Mouse (Mus musculus): ENCODE measurements at regions not wholly inside any gene's neighbourhood (a gene's known extent, or its start where the extent isn't known, plus 50 kb on each side); places are given as distances from the start of the nearest gene placed in this dataset.

DNA sequence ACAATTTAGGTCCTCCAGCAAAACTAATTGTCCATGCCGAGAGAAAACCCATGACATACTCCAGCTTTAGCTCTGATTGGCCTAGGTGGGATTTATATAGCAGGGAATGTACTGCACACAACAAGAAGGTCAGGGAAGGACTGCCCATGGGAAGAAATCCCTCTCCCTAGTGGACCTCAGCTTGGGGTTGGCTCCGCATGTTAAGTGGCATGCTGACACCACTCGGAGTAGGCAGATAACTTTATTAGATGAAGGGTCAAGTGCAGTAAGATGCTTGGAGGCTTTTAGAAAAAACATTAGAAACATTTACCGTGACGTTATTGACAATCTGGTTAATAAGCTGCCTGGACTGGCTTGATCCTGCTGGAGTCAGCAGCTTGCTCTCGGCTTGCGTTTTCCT, 199.2 kb upstream of the Tenm4 start:
- Histone ChIP-seq H3K9me3 (replicated peaks; ENCODE audit: insufficient read depth, low read length) (no peaks in the 10 kb centered on the region), H3K4me1 (ENCODE audit: control insufficient read depth in 1 of 2, insufficient read depth in 2 of 2, low read length in 2 of 2) (no peaks in the 10 kb centered on the region), H3K36me3 (ENCODE audit: control insufficient read depth in 1 of 2, insufficient read depth in 2 of 2, low read length in 2 of 2) (no peaks in the 10 kb centered on the region), H3K27ac (ENCODE audit: control insufficient read depth, low read depth, low read length) (no peak overlapping the region), H3K4me3 (ENCODE audit: control insufficient read depth in 1 of 2, insufficient read depth in 1 of 2, low read depth in 2 of 2, low read length in 2 of 2) (no peak overlapping the region), H3K27me3 (ENCODE audit: control insufficient read depth in 1 of 2, insufficient read depth in 2 of 2, low read length in 2 of 2) (no peaks in the 10 kb centered on the region), H3K9ac (ENCODE audit: control insufficient read depth, low read depth, low read length, poor library complexity, severe bottlenecking) (no peak overlapping the region), H3K79me2 (ENCODE audit: control insufficient read depth, insufficient read depth, low read length, poor library complexity) (no peaks in the 10 kb centered on the region)
- no peak for DNase-seq (ENCODE audit: low read depth, low spot score)
- no peak for TF ChIP-seq ETS1 (IDR thresholded peaks at IDR 0.05; ENCODE audit: low read depth, low read length)
- TF ChIP-seq JUND (IDR thresholded peaks at IDR 0.05; ENCODE audit: low read depth, low read length): no peak
- TF ChIP-seq MXI1 (IDR thresholded peaks at IDR 0.05; ENCODE audit: low read depth, low read length): no peak
- no peak for TF ChIP-seq USF1 (IDR thresholded peaks at IDR 0.05; ENCODE audit: low read depth, low read length)
- TF ChIP-seq ZNF384 (IDR thresholded peaks at IDR 0.05; ENCODE audit: low read depth, low read length): no peak
- no peak for TF ChIP-seq MEF2A (IDR thresholded peaks at IDR 0.05; ENCODE audit: extremely low read depth, insufficient replicate concordance, low read depth, low read length, poor library complexity, severe bottlenecking)
- no peak for TF ChIP-seq GABPA (IDR thresholded peaks at IDR 0.05; ENCODE audit: low read depth, low read length)

DNA sequence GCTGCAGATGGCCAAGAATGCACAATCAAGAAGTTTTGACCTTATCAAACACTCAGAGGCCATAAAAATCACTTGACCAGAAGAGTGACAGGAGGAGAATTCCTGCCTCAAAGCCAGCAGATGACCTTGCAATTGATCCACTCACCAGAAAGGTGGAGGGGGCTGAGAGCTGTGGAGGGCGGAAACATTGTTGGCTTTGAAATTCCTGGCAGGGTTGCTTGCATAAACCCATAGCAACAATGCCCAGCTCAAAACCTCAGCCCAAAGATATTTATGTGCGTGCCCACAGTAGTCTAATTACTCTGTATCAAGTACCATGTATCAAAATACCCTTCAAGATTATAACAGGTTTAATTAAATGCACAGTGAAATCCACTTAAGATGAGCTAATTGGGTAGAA, 197.0 kb upstream of the Tenm4 start:
- no peaks in the 10 kb centered on the region for H3K36me3 ChIP-seq (ENCODE audit: control insufficient read depth in 1 of 2, insufficient read depth in 2 of 2, low read length in 2 of 2)
- H3K9ac ChIP-seq (ENCODE audit: control insufficient read depth, low read depth, low read length, poor library complexity, severe bottlenecking): no peak overlapping the region
- no peaks in the 10 kb centered on the region for H3K9me3 ChIP-seq (replicated peaks; ENCODE audit: insufficient read depth, low read length)
- TF ChIP-seq TAL1 (IDR thresholded peaks at IDR 0.05; ENCODE audit: low read length) (no peak), HCFC1 (IDR thresholded peaks at IDR 0.05; ENCODE audit: low read depth, low read length) (no peak), MYC (IDR thresholded peaks at IDR 0.05; ENCODE audit: low read depth, low read length) (no peak), MYB (IDR thresholded peaks at IDR 0.05; ENCODE audit: low read depth, low read length) (no peak), CHD1 (IDR thresholded peaks at IDR 0.05; ENCODE audit: low read depth, low read length) (no peak)
- H3K27ac ChIP-seq (ENCODE audit: control insufficient read depth, low read depth, low read length): no peak overlapping the region
- no peaks in the 10 kb centered on the region for H3K27me3 ChIP-seq (ENCODE audit: control insufficient read depth in 1 of 2, insufficient read depth in 2 of 2, low read length in 2 of 2)
- no peaks in the 10 kb centered on the region for H3K4me1 ChIP-seq (ENCODE audit: control insufficient read depth in 1 of 2, insufficient read depth in 2 of 2, low read length in 2 of 2)
- DNase-seq (ENCODE audit: low read depth, low spot score): no peak
- no peak overlapping the region for H3K4me3 ChIP-seq (ENCODE audit: control insufficient read depth in 1 of 2, insufficient read depth in 1 of 2, low read depth in 2 of 2, low read length in 2 of 2)
- H3K79me2 ChIP-seq (ENCODE audit: control insufficient read depth, insufficient read depth, low read length, poor library complexity): no peaks in the 10 kb centered on the region

DNA sequence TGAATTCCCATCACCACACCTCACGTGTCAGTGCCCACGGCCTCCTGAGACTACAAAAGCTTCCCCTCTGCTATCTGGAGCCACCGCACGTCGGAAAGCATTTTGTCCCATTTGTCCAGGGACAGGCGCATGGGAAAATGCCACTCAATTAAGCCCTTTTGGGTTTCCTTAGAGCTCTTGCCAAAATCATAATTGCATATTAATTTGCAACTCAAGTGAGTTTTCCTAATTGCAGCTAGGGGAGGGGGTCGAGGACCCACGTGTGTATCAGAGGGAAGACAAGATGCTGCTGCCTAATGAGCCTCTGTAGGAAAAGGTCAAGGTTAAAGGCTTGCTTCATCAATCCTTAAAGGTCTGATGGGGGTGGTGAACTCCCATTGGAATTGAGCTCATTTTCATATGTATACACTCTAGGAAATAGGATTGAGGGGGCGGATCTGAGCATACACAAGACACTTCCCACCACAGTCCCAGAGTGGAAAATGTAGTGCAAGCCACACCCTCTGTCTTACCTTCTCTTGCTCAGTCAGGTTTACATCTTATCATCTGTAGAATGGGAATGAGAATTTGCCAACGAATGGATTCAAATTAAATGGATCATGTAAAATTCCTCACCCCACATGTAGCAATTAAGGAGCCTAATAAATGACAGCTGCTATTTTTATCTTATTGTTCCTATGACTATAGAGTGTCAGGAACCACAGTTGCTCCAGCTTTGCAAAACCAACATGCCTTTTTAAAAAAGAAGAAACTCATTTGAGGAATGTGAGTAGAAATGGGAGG, 179.6 kb upstream of the Tenm4 start:
- Histone ChIP-seq H3K27ac (ENCODE audit: control insufficient read depth, low read depth, low read length) (no peak overlapping the region), H3K9ac (ENCODE audit: control insufficient read depth, low read depth, low read length, poor library complexity, severe bottlenecking) (no peak overlapping the region), H3K36me3 (ENCODE audit: control insufficient read depth in 1 of 2, insufficient read depth in 2 of 2, low read length in 2 of 2) (no peaks in the 10 kb centered on the region), H3K4me1 (ENCODE audit: control insufficient read depth in 1 of 2, insufficient read depth in 2 of 2, low read length in 2 of 2) (no peaks in the 10 kb centered on the region), H3K27me3 (ENCODE audit: control insufficient read depth in 1 of 2, insufficient read depth in 2 of 2, low read length in 2 of 2) (no peaks in the 10 kb centered on the region), H3K9me3 (replicated peaks; ENCODE audit: insufficient read depth, low read length) (no peaks in the 10 kb centered on the region), H3K79me2 (ENCODE audit: control insufficient read depth, insufficient read depth, low read length, poor library complexity) (no peaks in the 10 kb centered on the region), H3K4me3 (ENCODE audit: control insufficient read depth in 1 of 2, insufficient read depth in 1 of 2, low read depth in 2 of 2, low read length in 2 of 2) (no peak overlapping the region)
- no peak for DNase-seq (ENCODE audit: low read depth, low spot score)
- TF ChIP-seq RCOR1 (IDR thresholded peaks at IDR 0.05; ENCODE audit: low read depth, low read length) (no peak), NELFE (IDR thresholded peaks at IDR 0.05; ENCODE audit: low read depth, low read length) (no peak), TBP (IDR thresholded peaks at IDR 0.05; ENCODE audit: low read depth, low read length) (no peak)
